Mouse (Mus musculus) myocyte (in vitro differentiated cells): ENCODE measurements around the gene Gja8. TPM values are rescaled to one million over a fixed set of nuclear protein-coding genes. Genes with fewer than 3 reads are reported as not detected.
A peak's percentile ranks its signal among the peaks of the same experiment; 100 is the strongest.

Experiments
- H3K27me3 ChIP-seq: one replicate; pipeline ENCODE4 v1.6.1; 2011; ENCODE audit not compliant: control insufficient read depth, insufficient read depth, insufficient read length
- H3K36me3 ChIP-seq: one replicate; pipeline ENCODE4 v1.6.1; 2011; ENCODE audit not compliant: control insufficient read depth, insufficient read depth
- H3K4me2 ChIP-seq: one replicate; pipeline ENCODE4 v1.6.1; 2011; ENCODE audit warnings: low read depth, control low read depth
- H3K4me3 ChIP-seq: one replicate; pipeline ENCODE4 v1.5.1; 2011; ENCODE audit warnings: mild to moderate bottlenecking, control low read depth, moderate library complexity
- H3K79me2 ChIP-seq: one replicate; pipeline ENCODE4 v1.6.1; 2011; ENCODE audit not compliant: control insufficient read depth, insufficient read depth
- H3ac ChIP-seq: one replicate; pipeline ENCODE4 v1.6.1; 2011; ENCODE audit not compliant: control insufficient read depth, insufficient read length
- CEBPB ChIP-seq: IDR thresholded peaks from 2 replicates; pipeline ENCODE4 v1.6.1; 2011; ENCODE audit warnings: mild to moderate bottlenecking, moderate library complexity; ENCODE audit not compliant: poor library complexity, insufficient read depth, severe bottlenecking
- E2F4 ChIP-seq: IDR thresholded peaks from one replicate; pipeline ENCODE4 v1.6.1; 2011; ENCODE audit warnings: mild to moderate bottlenecking, control low read depth, moderate library complexity; ENCODE audit not compliant: insufficient read depth
- MAX ChIP-seq: IDR thresholded peaks from one replicate; pipeline ENCODE4 v1.6.1; 2011; ENCODE audit warnings: low read depth, mild to moderate bottlenecking, control low read depth
- MYOD1 ChIP-seq, 3 experiments: IDR thresholded peaks; one replicate each; pipeline ENCODE4 v1.6.1; 2011; ENCODE audit warnings: control low read depth in 2 of 3, low read depth in 2 of 3, mild to moderate bottlenecking in 2 of 3, moderate library complexity in 1 of 3; ENCODE audit not compliant: insufficient read length in 2 of 3, control insufficient read depth in 1 of 3
- MYOG ChIP-seq, 3 experiments: IDR thresholded peaks; one replicate each; pipeline ENCODE4 v1.6.1; 2011; ENCODE audit warnings: control low read depth in 2 of 3, low read depth in 2 of 3, mild to moderate bottlenecking in 2 of 3; ENCODE audit not compliant: insufficient read length in 2 of 3, control insufficient read depth in 1 of 3, insufficient read depth in 1 of 3
- POLR2A ChIP-seq: IDR thresholded peaks from one replicate; pipeline ENCODE4 v1.6.1; 2011; ENCODE audit warnings: low read depth, mild to moderate bottlenecking, control low read depth, moderate library complexity; ENCODE audit not compliant: insufficient read length
- POLR2AphosphoS2 ChIP-seq: IDR thresholded peaks from one replicate; pipeline ENCODE4 v1.6.1; 2011; ENCODE audit warnings: low read depth, control low read depth; ENCODE audit not compliant: insufficient read length
- REST ChIP-seq: IDR thresholded peaks from one replicate; pipeline ENCODE4 v1.6.1; 2011; ENCODE audit warnings: mild to moderate bottlenecking, control low read depth, moderate library complexity; ENCODE audit not compliant: insufficient read depth, insufficient read length
- SRF ChIP-seq: IDR thresholded peaks from one replicate; pipeline ENCODE4 v1.6.1; 2011; ENCODE audit warnings: low read depth; ENCODE audit not compliant: control insufficient read depth, insufficient read length
- TCF12 ChIP-seq: IDR thresholded peaks from one replicate; pipeline ENCODE4 v1.6.1; 2011; ENCODE audit warnings: mild to moderate bottlenecking, control low read depth; ENCODE audit not compliant: poor library complexity, insufficient read depth, severe bottlenecking
- TCF3 ChIP-seq: IDR thresholded peaks from one replicate; pipeline ENCODE4 v1.6.1; 2011; ENCODE audit warnings: low read depth, control low read depth; ENCODE audit not compliant: insufficient read length
- USF1 ChIP-seq: IDR thresholded peaks from one replicate; pipeline ENCODE4 v1.6.1; 2011; ENCODE audit warnings: low read depth, mild to moderate bottlenecking, control low read depth, moderate library complexity
- polyA plus RNA-seq: library from polyadenylated mRNA; unstranded; fragments of >200 nt; fragmentation: generic; extraction: Trizol; gene quantifications from one replicate; pipeline ENCODE4 v1.2.1, GENCODE M21; 2012; ENCODE audit warnings: missing spikeins

Gja8 gene
- polyA plus RNA-seq, 1 experiment = under 0.01 TPM

DNA sequence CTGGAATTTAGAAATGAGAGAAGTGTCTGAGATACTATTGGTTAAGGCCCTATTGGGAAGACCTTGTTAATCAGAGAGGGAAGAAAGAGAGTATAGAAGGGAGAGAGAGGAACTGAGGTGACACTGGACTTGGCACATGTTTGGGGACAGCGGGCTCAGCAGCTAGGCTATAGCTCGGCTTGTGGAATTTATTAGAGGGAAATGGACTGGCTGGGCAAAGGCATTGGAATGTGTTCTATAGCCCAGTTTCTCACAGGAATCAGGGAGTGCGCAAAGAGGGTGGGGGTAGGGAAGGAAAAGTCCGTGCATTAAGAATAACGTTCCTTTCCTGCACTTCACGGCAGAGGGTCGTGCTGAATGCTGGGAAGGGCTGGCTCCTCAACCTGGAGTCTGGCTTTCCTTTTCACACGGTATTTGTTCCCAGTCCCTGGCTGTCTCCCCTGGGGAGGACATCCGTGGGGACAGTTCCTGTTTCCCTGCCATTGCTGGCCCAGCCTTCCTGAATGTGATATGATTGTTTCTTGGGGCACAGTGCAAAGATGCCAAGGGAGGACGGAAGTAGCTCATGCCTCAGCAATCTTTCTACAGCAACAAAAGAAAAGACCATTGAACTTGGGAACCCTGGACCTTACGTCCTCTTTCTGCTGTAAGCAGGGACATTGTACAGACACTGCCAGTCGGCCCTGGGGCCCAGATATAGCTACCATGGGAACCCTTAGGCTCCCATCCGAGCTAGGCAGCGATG is 27.8 kb upstream of the Gja8 start:
- no peak overlapping the region for H3ac ChIP-seq
- no peak overlapping the region for H3K4me2 ChIP-seq
- TF ChIP-seq MYOD1 (IDR thresholded peaks at IDR 0.05; ENCODE audit: control insufficient read depth in 1 of 3, insufficient read length in 2 of 3, low read depth in 2 of 3) = no peak
- no peak for TF ChIP-seq E2F4
- TF ChIP-seq MAX = no peak
- H3K36me3 ChIP-seq = no peaks in the 10 kb centered on the region
- no peaks in the 10 kb centered on the region for H3K27me3 ChIP-seq
- H3K79me2 ChIP-seq = no peaks in the 10 kb centered on the region
- H3K4me3 ChIP-seq = no peak overlapping the region

- Histone ChIP-seq H3ac (no peak overlapping the region), H3K27me3 (no peaks in the 10 kb centered on the region), H3K4me3 (no peak overlapping the region), H3K4me2 (no peak overlapping the region), H3K36me3 (no peaks in the 10 kb centered on the region), H3K79me2 (no peaks in the 10 kb centered on the region)
- TF ChIP-seq USF1 (no peak), MYOG (IDR thresholded peaks at IDR 0.05; ENCODE audit: control insufficient read depth in 1 of 3, insufficient read depth in 1 of 3, insufficient read length in 2 of 3, low read depth in 2 of 3) (no peak), REST (no peak), TCF3 (no peak), POLR2A (no peak), MAX (no peak), MYOD1 (IDR thresholded peaks at IDR 0.05; ENCODE audit: control insufficient read depth in 1 of 3, insufficient read length in 2 of 3, low read depth in 2 of 3) (no peak), E2F4 (no peak), CEBPB (no peak), TCF12 (no peak), SRF (no peak), POLR2AphosphoS2 (no peak)
Observed at GRCm38 (mm10) chr3:96942706-96943105, 16.9 kb upstream of the Gja8 start.

DNA sequence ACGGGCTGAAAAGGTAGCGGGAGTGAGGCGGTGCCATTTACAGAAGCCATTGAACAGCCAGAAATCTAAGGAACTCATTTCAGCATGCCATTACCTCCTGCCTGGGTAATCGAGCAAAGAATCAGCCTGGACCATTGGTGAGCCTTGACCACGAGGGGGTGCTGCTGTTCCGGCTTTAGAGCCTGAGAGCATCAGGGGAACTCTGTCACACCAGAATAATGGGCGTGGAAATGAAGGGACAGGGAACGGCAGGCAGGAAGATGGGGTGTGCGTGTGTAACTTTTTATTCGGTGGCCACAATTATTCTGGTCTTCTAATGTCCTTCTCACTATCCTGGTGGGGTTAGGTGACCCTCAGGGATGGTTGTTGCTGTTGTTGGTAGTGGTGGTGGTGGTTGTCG is 12.9 kb upstream of the Gja8 start:
- Histone ChIP-seq H3K4me2 (no peak overlapping the region), H3K4me3 (no peak overlapping the region), H3K27me3 (peaks cover 15% of the 10 kb centered on the region), H3K36me3 (no peaks in the 10 kb centered on the region), H3ac (no peak overlapping the region), H3K79me2 (no peaks in the 10 kb centered on the region)
- TF ChIP-seq MAX (no peak), POLR2A (no peak), POLR2AphosphoS2 (no peak), REST (no peak), TCF12 (no peak), SRF (no peak), CEBPB (no peak)

DNA sequence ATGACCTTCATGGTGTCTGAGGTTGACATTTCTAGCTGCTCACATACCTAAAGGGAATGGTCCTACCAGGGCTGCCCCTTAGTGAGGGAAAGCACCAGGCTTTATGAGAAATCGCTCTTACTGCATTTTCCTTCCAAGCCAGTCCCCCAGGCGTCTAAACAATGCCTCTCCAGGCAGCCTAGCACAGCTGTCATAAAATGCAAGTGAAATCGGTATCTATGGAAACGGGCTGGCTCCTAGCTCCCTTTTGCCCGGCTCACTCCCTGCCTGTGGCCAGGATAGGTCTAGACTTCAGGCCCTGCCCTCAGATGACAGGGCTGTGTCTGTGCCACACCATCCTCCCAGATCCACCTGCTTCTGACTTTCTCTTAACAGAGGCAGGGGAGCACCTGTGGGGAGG is 11.8 kb upstream of the Gja8 start:
- TF ChIP-seq USF1 = no peak
- peak in 1 of 3 experiments; percentile 28 for TF ChIP-seq MYOG (IDR thresholded peaks at IDR 0.05; ENCODE audit: control insufficient read depth in 1 of 3, insufficient read depth in 1 of 3, insufficient read length in 2 of 3, low read depth in 2 of 3)
- TF ChIP-seq MYOD1 (IDR thresholded peaks at IDR 0.05; ENCODE audit: control insufficient read depth in 1 of 3, insufficient read length in 2 of 3, low read depth in 2 of 3) = peak in 2 of 3 experiments; percentile 32 to 37
- no peak overlapping the region for H3K4me2 ChIP-seq
- H3ac ChIP-seq = no peak overlapping the region
- peaks cover 15% of the 10 kb centered on the region for H3K27me3 ChIP-seq
- H3K36me3 ChIP-seq = no peaks in the 10 kb centered on the region
- no peaks in the 10 kb centered on the region for H3K79me2 ChIP-seq
- no peak overlapping the region for H3K4me3 ChIP-seq

GRCm38 (mm10) chr3:96936241-96936640 is 10.4 kb upstream of the Gja8 start:
- Histone ChIP-seq H3K4me3 (no peak overlapping the region), H3K27me3 (peaks cover 23% of the 10 kb centered on the region), H3K4me2 (peak overlapping the region; percentile 28), H3ac (no peak overlapping the region), H3K36me3 (no peaks in the 10 kb centered on the region), H3K79me2 (no peaks in the 10 kb centered on the region)
- TF ChIP-seq MYOD1 (IDR thresholded peaks at IDR 0.05; ENCODE audit: control insufficient read depth in 1 of 3, insufficient read length in 2 of 3, low read depth in 2 of 3) (no peak), TCF12 (no peak), MYOG (IDR thresholded peaks at IDR 0.05; ENCODE audit: control insufficient read depth in 1 of 3, insufficient read depth in 1 of 3, insufficient read length in 2 of 3, low read depth in 2 of 3) (no peak), CEBPB (no peak), MAX (no peak), USF1 (no peak), POLR2AphosphoS2 (no peak), SRF (no peak), POLR2A (no peak), E2F4 (no peak), TCF3 (no peak)
